Mouse (Mus musculus): ENCODE results near the gene Cdc42ep1. TPM values are rescaled to one million over a fixed set of nuclear protein-coding genes. Genes with fewer than 3 reads are reported as not detected.

Cdc42ep1 gene
- polyA plus RNA-seq, 1 experiment from 2014 or later, result 4.6 TPM

GRCm38 (mm10) chr15:78851505-78852153 lies 9.2 kb downstream of the Cdc42ep1 start:
- Histone ChIP-seq H3K4me2 (ENCODE audit: low read depth, low read length) (no peak overlapping the region), H3K4me3 (ENCODE audit: low read depth, low read length) (no peak overlapping the region), H3K4me1 (ENCODE audit: control insufficient read depth, insufficient read depth, low read length) (no peaks in the 10 kb centered on the region), H3K27me3 (ENCODE audit: control insufficient read depth, insufficient read depth, low read length) (no peaks in the 10 kb centered on the region), H3K9ac (replicated peaks; ENCODE audit: low read depth, low read length) (no peak overlapping the region), H3K36me3 (ENCODE audit: control insufficient read depth, insufficient read depth, low read length) (no peaks in the 10 kb centered on the region), H3K9me3 (ENCODE audit: control insufficient read depth, low read length) (no peaks in the 10 kb centered on the region), H3K27ac (ENCODE audit: low read depth, low read length) (no peak overlapping the region)
- WGBS, result 15% methylated on average over 13 of the region's 13 CpGs
- ATAC-seq (ENCODE audit: low read depth), result peak; percentile 88; the same call in 1 of the 2 replicates

DNA sequence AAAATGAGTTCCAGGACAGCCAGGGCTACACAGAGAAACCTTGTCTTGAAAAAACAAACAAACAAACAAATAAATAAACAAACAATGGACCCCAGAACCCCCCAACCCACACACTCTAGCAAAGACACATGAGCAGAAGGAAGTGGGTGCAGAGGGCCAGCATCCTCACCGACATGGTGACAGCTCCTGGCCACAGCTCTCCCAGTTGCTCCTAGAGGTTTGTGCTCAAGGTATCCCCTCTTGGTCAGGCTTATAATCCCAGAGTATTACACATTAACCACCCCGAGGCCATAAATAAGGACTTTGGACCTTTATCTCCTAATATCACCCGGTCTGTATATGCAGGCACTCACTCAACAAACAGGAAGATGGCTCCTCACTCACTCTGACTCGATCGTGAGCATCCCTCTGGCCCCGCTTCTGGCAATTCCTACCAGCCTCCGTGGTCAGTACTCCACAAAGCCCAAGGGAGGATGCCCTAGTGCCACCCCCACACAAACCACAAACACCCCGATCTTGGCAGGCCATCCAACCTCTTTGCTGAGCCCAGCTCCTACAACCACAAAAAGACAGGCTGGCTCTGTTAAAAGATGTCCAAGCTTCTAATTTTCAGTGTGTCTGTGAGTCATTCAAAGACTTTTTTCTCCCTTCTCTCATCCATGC lies 13.0 kb downstream of the Cdc42ep1 start, which contains the start of gene Lgals2:
TSS of gene Lgals2 (minus strand) at position 227 of the 663 bp plus-strand sequence.
- Histone ChIP-seq H3K9me3 (ENCODE audit: control insufficient read depth, low read length) (no peaks in the 10 kb centered on the region), H3K27ac (ENCODE audit: low read depth, low read length) (no peak within 1 kb of the TSS), H3K27me3 (ENCODE audit: control insufficient read depth, insufficient read depth, low read length) (no peaks in the 10 kb centered on the region), H3K4me2 (ENCODE audit: low read depth, low read length) (no peak within 1 kb of the TSS), H3K4me1 (ENCODE audit: control insufficient read depth, insufficient read depth, low read length) (no peaks in the 10 kb centered on the region), H3K9ac (replicated peaks; ENCODE audit: low read depth, low read length) (no peak within 1 kb of the TSS), H3K36me3 (ENCODE audit: control insufficient read depth, insufficient read depth, low read length) (no peaks in the 10 kb centered on the region), H3K4me3 (ENCODE audit: low read depth, low read length) (no peak within 1 kb of the TSS)
- 76% methylated on average over 8 of the region's 8 CpGs for WGBS
- ATAC-seq (ENCODE audit: low read depth), result no peak

DNA sequence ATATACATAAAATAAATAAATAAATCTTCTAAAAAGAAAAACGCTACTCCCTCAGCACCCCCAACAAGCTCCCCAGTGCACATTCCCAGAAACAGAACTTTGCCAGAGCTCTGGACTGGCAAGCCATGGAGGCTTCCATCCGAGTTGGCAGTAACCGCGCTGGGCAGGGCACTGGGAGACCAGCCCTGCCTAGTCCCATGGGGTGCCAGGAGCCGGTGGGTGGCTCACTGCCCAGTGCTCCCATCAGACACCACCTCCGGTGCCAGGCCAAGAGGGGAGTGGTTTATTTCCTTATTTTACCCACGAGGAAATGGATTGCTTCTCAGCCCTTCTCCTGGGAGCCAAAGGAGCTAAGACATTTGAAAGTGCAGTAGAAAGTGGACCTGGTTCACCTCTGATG lies 14.6 kb downstream of the Cdc42ep1 start:
- H3K4me1 ChIP-seq (ENCODE audit: control insufficient read depth, insufficient read depth, low read length), result no peaks in the 10 kb centered on the region
- ATAC-seq (ENCODE audit: low read depth), result no peak
- no peak overlapping the region for H3K27ac ChIP-seq (ENCODE audit: low read depth, low read length)
- no peaks in the 10 kb centered on the region for H3K9me3 ChIP-seq (ENCODE audit: control insufficient read depth, low read length)
- no peak overlapping the region for H3K4me3 ChIP-seq (ENCODE audit: low read depth, low read length)
- WGBS, result 76% methylated on average over 7 of the region's 7 CpGs
- H3K9ac ChIP-seq (replicated peaks; ENCODE audit: low read depth, low read length), result no peak overlapping the region
- H3K27me3 ChIP-seq (ENCODE audit: control insufficient read depth, insufficient read depth, low read length), result no peaks in the 10 kb centered on the region
- H3K36me3 ChIP-seq (ENCODE audit: control insufficient read depth, insufficient read depth, low read length), result no peaks in the 10 kb centered on the region
- H3K4me2 ChIP-seq (ENCODE audit: low read depth, low read length), result no peak overlapping the region

DNA sequence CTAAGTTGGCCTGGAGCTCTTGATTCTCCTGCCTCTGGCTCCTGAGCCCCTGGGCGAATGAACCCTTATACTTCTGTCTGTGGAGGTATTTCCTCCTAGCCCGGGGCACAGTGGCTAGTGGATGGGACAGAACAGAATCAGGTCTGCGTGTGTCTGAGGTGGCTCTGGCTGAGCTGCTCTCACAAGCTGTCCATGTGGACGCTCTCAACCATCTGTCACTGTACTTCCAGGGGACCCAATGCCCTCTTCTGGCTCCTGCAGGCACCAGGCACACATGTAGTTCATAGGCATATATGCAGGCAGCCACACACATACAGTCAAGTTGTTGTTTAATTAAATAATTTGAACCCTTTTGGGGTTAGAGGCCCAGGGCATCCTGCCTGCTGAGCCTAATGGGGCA lies 16.9 kb downstream of the Cdc42ep1 start:
- H3K4me1 ChIP-seq (ENCODE audit: control insufficient read depth, insufficient read depth, low read length), result no peaks in the 10 kb centered on the region
- no peak overlapping the region for H3K4me3 ChIP-seq (ENCODE audit: low read depth, low read length)
- H3K27ac ChIP-seq (ENCODE audit: low read depth, low read length), result no peak overlapping the region
- no peak overlapping the region for H3K9ac ChIP-seq (replicated peaks; ENCODE audit: low read depth, low read length)
- no peak overlapping the region for H3K4me2 ChIP-seq (ENCODE audit: low read depth, low read length)
- no peaks in the 10 kb centered on the region for H3K36me3 ChIP-seq (ENCODE audit: control insufficient read depth, insufficient read depth, low read length)
- H3K9me3 ChIP-seq (ENCODE audit: control insufficient read depth, low read length), result no peaks in the 10 kb centered on the region
- no peaks in the 10 kb centered on the region for H3K27me3 ChIP-seq (ENCODE audit: control insufficient read depth, insufficient read depth, low read length)
- ATAC-seq (ENCODE audit: low read depth), result no peak
- WGBS, result 76% methylated on average over 4 of the region's 4 CpGs

DNA sequence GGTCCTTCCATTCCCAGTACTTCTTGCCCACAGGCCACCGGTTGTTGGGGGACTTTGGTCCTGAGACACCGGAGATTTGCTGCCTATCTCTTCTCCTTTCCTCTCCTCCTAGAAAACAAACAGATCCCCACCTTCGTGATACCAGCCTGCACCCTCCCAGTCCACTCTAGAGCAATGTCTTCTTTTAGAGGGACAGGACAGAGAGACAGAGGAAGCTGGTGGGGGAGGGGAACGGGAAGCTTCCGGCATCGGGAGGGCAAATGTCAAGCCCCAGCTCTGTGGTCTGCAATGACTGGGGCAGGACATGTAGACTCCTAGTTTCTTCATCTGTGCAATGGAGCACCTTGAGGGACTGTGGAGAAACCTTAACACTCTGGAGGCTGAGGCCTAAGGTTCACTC lies 17.3 kb downstream of the Cdc42ep1 start:
- H3K9ac ChIP-seq (replicated peaks; ENCODE audit: low read depth, low read length), result no peak overlapping the region
- no peaks in the 10 kb centered on the region for H3K27me3 ChIP-seq (ENCODE audit: control insufficient read depth, insufficient read depth, low read length)
- no peaks in the 10 kb centered on the region for H3K4me1 ChIP-seq (ENCODE audit: control insufficient read depth, insufficient read depth, low read length)
- H3K4me2 ChIP-seq (ENCODE audit: low read depth, low read length), result no peak overlapping the region
- H3K9me3 ChIP-seq (ENCODE audit: control insufficient read depth, low read length), result no peaks in the 10 kb centered on the region
- no peaks in the 10 kb centered on the region for H3K36me3 ChIP-seq (ENCODE audit: control insufficient read depth, insufficient read depth, low read length)
- ATAC-seq (ENCODE audit: low read depth), result no peak
- WGBS, result 79% methylated on average over 6 of the region's 6 CpGs
- no peak overlapping the region for H3K27ac ChIP-seq (ENCODE audit: low read depth, low read length)
- H3K4me3 ChIP-seq (ENCODE audit: low read depth, low read length), result no peak overlapping the region

DNA sequence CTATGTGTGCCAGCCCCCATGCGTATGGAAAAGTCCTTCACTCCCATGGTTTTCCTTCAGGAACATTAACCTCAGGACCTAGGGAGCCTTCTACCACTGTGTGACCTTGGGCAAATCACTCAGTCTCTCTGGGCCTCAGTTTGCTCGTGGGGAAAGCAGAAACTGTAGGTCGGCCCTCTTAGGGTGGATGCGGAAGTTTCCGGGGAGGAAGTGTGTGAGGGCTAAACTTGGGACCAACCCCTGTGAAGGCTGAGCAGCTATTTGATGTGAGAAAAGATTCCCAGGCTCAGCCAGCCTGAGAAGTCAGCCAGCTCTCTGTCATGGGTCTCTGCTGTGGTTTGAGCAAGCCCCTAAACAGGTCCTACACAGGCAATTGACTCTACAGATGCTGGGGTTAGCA lies 19.9 kb downstream of the Cdc42ep1 start:
- H3K4me1 ChIP-seq (ENCODE audit: control insufficient read depth, insufficient read depth, low read length), result no peaks in the 10 kb centered on the region
- no peaks in the 10 kb centered on the region for H3K36me3 ChIP-seq (ENCODE audit: control insufficient read depth, insufficient read depth, low read length)
- H3K4me3 ChIP-seq (ENCODE audit: low read depth, low read length), result no peak overlapping the region
- no peaks in the 10 kb centered on the region for H3K27me3 ChIP-seq (ENCODE audit: control insufficient read depth, insufficient read depth, low read length)
- ATAC-seq (ENCODE audit: low read depth), result no peak
- no peak overlapping the region for H3K9ac ChIP-seq (replicated peaks; ENCODE audit: low read depth, low read length)
- no peak overlapping the region for H3K4me2 ChIP-seq (ENCODE audit: low read depth, low read length)
- no peak overlapping the region for H3K27ac ChIP-seq (ENCODE audit: low read depth, low read length)
- no peaks in the 10 kb centered on the region for H3K9me3 ChIP-seq (ENCODE audit: control insufficient read depth, low read length)
- WGBS, result 86% methylated on average over 5 of the region's 5 CpGs

- WGBS, result 65% methylated on average over 2 of the region's 2 CpGs
- ATAC-seq (ENCODE audit: low read depth), result no peak
- Histone ChIP-seq H3K4me3 (ENCODE audit: low read depth, low read length) (no peak overlapping the region), H3K27ac (ENCODE audit: low read depth, low read length) (no peak overlapping the region), H3K4me2 (ENCODE audit: low read depth, low read length) (no peak overlapping the region), H3K9me3 (ENCODE audit: control insufficient read depth, low read length) (no peaks in the 10 kb centered on the region), H3K27me3 (ENCODE audit: control insufficient read depth, insufficient read depth, low read length) (no peaks in the 10 kb centered on the region), H3K4me1 (ENCODE audit: control insufficient read depth, insufficient read depth, low read length) (no peaks in the 10 kb centered on the region), H3K9ac (replicated peaks; ENCODE audit: low read depth, low read length) (no peak overlapping the region), H3K36me3 (ENCODE audit: control insufficient read depth, insufficient read depth, low read length) (no peaks in the 10 kb centered on the region)
Measured at GRCm38 (mm10) chr15:78863154-78863553, 20.7 kb downstream of the Cdc42ep1 start.

DNA sequence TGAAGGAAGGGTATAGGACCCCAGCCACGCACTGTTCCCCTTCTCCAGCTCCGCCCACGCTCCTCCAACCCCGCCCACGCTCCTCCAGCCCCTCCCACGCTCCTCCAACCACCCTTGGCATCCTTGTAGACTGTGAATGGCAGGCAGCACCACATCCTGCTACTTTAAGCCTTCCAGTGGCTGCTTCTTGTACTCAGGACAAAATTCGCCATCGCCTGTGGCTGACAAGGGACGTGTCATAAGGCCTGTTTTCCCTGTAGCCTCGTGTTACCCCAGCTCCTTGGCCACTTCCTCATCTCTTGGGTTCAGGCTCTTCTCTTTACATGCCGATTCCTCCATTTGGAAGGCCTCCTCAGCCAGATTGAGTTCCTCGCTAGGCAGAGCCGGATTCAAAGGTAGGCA lies 21.4 kb downstream of the Cdc42ep1 start:
- no peak for ATAC-seq (ENCODE audit: low read depth)
- Histone ChIP-seq H3K36me3 (ENCODE audit: control insufficient read depth, insufficient read depth, low read length) (no peaks in the 10 kb centered on the region), H3K27me3 (ENCODE audit: control insufficient read depth, insufficient read depth, low read length) (no peaks in the 10 kb centered on the region), H3K9ac (replicated peaks; ENCODE audit: low read depth, low read length) (no peak overlapping the region), H3K4me3 (ENCODE audit: low read depth, low read length) (no peak overlapping the region), H3K4me2 (ENCODE audit: low read depth, low read length) (no peak overlapping the region), H3K4me1 (ENCODE audit: control insufficient read depth, insufficient read depth, low read length) (no peaks in the 10 kb centered on the region), H3K9me3 (ENCODE audit: control insufficient read depth, low read length) (no peaks in the 10 kb centered on the region), H3K27ac (ENCODE audit: low read depth, low read length) (no peak overlapping the region)
- 48% methylated on average over 13 of the region's 13 CpGs for WGBS

DNA sequence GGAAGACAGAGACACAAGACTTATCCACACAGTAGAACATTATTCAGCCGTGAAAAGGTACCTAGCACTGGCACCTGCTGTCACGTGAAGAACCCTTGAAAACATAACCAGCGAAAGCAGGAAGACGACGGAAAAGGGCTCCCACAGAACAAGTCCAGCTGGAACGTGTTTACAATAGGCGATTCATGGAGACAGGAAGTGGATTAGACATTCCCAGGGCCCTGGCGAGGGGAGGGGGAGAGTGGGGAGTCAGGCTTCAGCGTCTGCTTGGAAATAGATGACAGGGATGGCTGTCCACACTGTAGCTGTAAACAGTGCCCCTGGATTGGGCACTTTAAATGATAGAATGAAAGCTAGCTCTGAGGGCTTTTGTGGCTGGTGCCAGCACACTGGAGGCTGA lies 26.0 kb downstream of the Cdc42ep1 start:
- 20% methylated on average over 9 of the region's 9 CpGs for WGBS
- peak; percentile 57; the same call in 1 of the 2 replicates for ATAC-seq (ENCODE audit: low read depth)
- Histone ChIP-seq H3K4me1 (ENCODE audit: control insufficient read depth, insufficient read depth, low read length) (no peaks in the 10 kb centered on the region), H3K9ac (replicated peaks; ENCODE audit: low read depth, low read length) (0 out of 2 replicates have a peak overlapping the region, but pooled peaks have one; percentile 16), H3K4me2 (ENCODE audit: low read depth, low read length) (no peak overlapping the region), H3K36me3 (ENCODE audit: control insufficient read depth, insufficient read depth, low read length) (no peaks in the 10 kb centered on the region), H3K4me3 (ENCODE audit: low read depth, low read length) (no peak overlapping the region), H3K27me3 (ENCODE audit: control insufficient read depth, insufficient read depth, low read length) (no peaks in the 10 kb centered on the region), H3K27ac (ENCODE audit: low read depth, low read length) (peak overlapping the region; percentile 62), H3K9me3 (ENCODE audit: control insufficient read depth, low read length) (no peaks in the 10 kb centered on the region)

Data from neural tube, embryonic 14.5 days (tissue).